Mouse (Mus musculus) CH12.LX (cell line): Measurements from ENCODE around the gene Slx4ip. TPM values are rescaled to one million over a fixed set of nuclear protein-coding genes. Genes with fewer than 3 reads are reported as not detected.

Experiments
- DNase-seq: peaks from one replicate; pipeline ENCODE4 v3.0.0-alpha.2; 2013; ENCODE audit errors: extremely low read depth
- H3K27ac ChIP-seq: 2 replicates; pipeline ENCODE4 v1.5.1; 2012; ENCODE audit warnings: low read depth, mild to moderate bottlenecking, control low read depth, moderate library complexity; ENCODE audit not compliant: insufficient read depth
- H3K27me3 ChIP-seq: replicated peaks from 2 replicates; pipeline ENCODE3; 2012; ENCODE audit warnings: inconsistent platforms
- H3K36me3 ChIP-seq, 2 experiments: replicated peaks in 1 of 2; 2 replicates each; pipeline versions ENCODE3 to v1.6.1; 2012; ENCODE audit warnings: inconsistent platforms in 1 of 2, low read length in 1 of 2, mild to moderate bottlenecking in 1 of 2, mixed read lengths in 1 of 2, moderate library complexity in 1 of 2; ENCODE audit not compliant: control insufficient read depth in 1 of 2, insufficient read depth in 1 of 2
- H3K4me1 ChIP-seq, 2 experiments: 2 replicates each; pipeline ENCODE4 v1.6.1; 2012; ENCODE audit warnings: inconsistent platforms in 1 of 2, moderate library complexity in 1 of 2; ENCODE audit not compliant: insufficient read depth in 2 of 2, control insufficient read depth in 1 of 2
- H3K4me2 ChIP-seq: 2 replicates; pipeline ENCODE4 v1.6.1; 2012; ENCODE audit warnings: low read depth, mild to moderate bottlenecking, control low read depth; ENCODE audit not compliant: poor library complexity, insufficient read depth, severe bottlenecking
- H3K4me3 ChIP-seq, 3 experiments: fragments of 150-350 bp in 1 of 3; sonication (generic) in 1 of 3; replicated peaks in 1 of 3; 2 replicates each; pipeline versions ENCODE3 to v1.5.1; 2011 to 2012; ENCODE audit warnings: low read depth in 2 of 3, low read length in 2 of 3, mild to moderate bottlenecking in 2 of 3, moderate library complexity in 2 of 3, control low read depth in 1 of 3, improper control_type of control experiment in 1 of 3, inconsistent platforms in 1 of 3, mixed read lengths in 1 of 3; ENCODE audit not compliant: poor library complexity in 1 of 3
- H3K79me2 ChIP-seq: replicated peaks from 2 replicates; pipeline ENCODE4 v1.6.1; 2012; ENCODE audit warnings: mild to moderate bottlenecking, moderate library complexity; ENCODE audit not compliant: control insufficient read depth, poor library complexity, insufficient read depth, severe bottlenecking; ENCODE audit errors: extremely low read depth
- H3K9ac ChIP-seq: 2 replicates; pipeline ENCODE4 v1.6.1; 2012; ENCODE audit warnings: low read depth, mild to moderate bottlenecking, control low read depth, moderate library complexity; ENCODE audit not compliant: insufficient read depth
- H3K9me3 ChIP-seq: replicated peaks from 2 replicates; pipeline ENCODE3; 2012; ENCODE audit warnings: low read length, inconsistent platforms, mixed read lengths
- CHD1 ChIP-seq: IDR thresholded peaks from 2 replicates; pipeline ENCODE4 v1.6.1; 2012; ENCODE audit warnings: low read depth, low read length, improper control_type of control experiment, inconsistent platforms
- CTCF ChIP-seq, 2 experiments: IDR thresholded peaks in 1 of 2; conservative IDR thresholded peaks in 1 of 2; 2 replicates each; pipeline ENCODE4 v1.5.1; 2011 to 2012; ENCODE audit warnings: low read depth in 2 of 2, low read length in 2 of 2, improper control_type of control experiment in 1 of 2, inconsistent platforms in 1 of 2, mild to moderate bottlenecking in 1 of 2, moderate library complexity in 1 of 2
- ELF1 ChIP-seq: IDR thresholded peaks from 2 replicates; pipeline ENCODE4 v1.6.1; 2014; ENCODE audit warnings: low read depth, mild to moderate bottlenecking, inconsistent platforms, low read length, improper control_type of control experiment
- ETS1 ChIP-seq: conservative IDR thresholded peaks from 2 replicates; pipeline ENCODE4 v1.6.1; 2012; ENCODE audit warnings: low read depth, mild to moderate bottlenecking, inconsistent platforms, low read length, improper control_type of control experiment, moderate library complexity
- GABPA ChIP-seq: IDR thresholded peaks from 2 replicates; pipeline ENCODE4 v1.6.1; 2012; ENCODE audit warnings: low read depth, low read length, improper control_type of control experiment, inconsistent platforms; ENCODE audit not compliant: insufficient replicate concordance
- HCFC1 ChIP-seq: IDR thresholded peaks from 2 replicates; pipeline ENCODE4 v1.6.1; 2012; ENCODE audit warnings: low read depth, mild to moderate bottlenecking, inconsistent platforms, low read length, improper control_type of control experiment
- IRF4 ChIP-seq: IDR thresholded peaks from 2 replicates; pipeline ENCODE4 v1.6.1; 2014; ENCODE audit warnings: low read depth, mild to moderate bottlenecking, inconsistent platforms, low read length, improper control_type of control experiment
- JUN ChIP-seq: IDR thresholded peaks from 2 replicates; pipeline ENCODE4 v1.6.1; 2011; ENCODE audit warnings: low read depth, mild to moderate bottlenecking, low read length, improper control_type of control experiment, moderate library complexity; ENCODE audit not compliant: insufficient read depth
- JUND ChIP-seq: conservative IDR thresholded peaks from 2 replicates; pipeline ENCODE4 v1.6.1; 2011; ENCODE audit warnings: low read depth, low read length, improper control_type of control experiment
- MAX ChIP-seq: IDR thresholded peaks from 2 replicates; pipeline ENCODE4 v1.6.1; 2011; ENCODE audit warnings: low read length, improper control_type of control experiment
- MEF2A ChIP-seq: IDR thresholded peaks from 2 replicates; pipeline ENCODE4 v1.6.1; 2014; ENCODE audit warnings: low read depth, mild to moderate bottlenecking, inconsistent platforms, low read length, improper control_type of control experiment, borderline replicate concordance
- MXI1 ChIP-seq: IDR thresholded peaks from 2 replicates; pipeline ENCODE4 v1.6.1; 2011; ENCODE audit warnings: mild to moderate bottlenecking, low read depth, low read length, improper control_type of control experiment
- MYC ChIP-seq: IDR thresholded peaks from 2 replicates; pipeline ENCODE4 v1.6.1; 2011; ENCODE audit warnings: low read depth, mild to moderate bottlenecking, improper control_type of control experiment, low read length
- NELFE ChIP-seq: IDR thresholded peaks from 2 replicates; pipeline ENCODE4 v1.6.1; 2011; ENCODE audit warnings: low read depth, low read length, improper control_type of control experiment
- POLR2A ChIP-seq: IDR thresholded peaks from 2 replicates; pipeline ENCODE4 v1.6.1; 2011; ENCODE audit warnings: low read depth, mild to moderate bottlenecking, improper control_type of control experiment, low read length
- POLR2AphosphoS2 ChIP-seq: IDR thresholded peaks from 2 replicates; pipeline ENCODE4 v1.6.1; 2011; ENCODE audit warnings: low read depth, low read length, improper control_type of control experiment
- RAD21 ChIP-seq: IDR thresholded peaks from 2 replicates; pipeline ENCODE4 v1.6.1; 2011; ENCODE audit warnings: low read depth, mild to moderate bottlenecking, low read length, improper control_type of control experiment, moderate library complexity
- UBTF ChIP-seq: IDR thresholded peaks from 2 replicates; pipeline ENCODE4 v1.6.1; 2012; ENCODE audit warnings: low read depth, mild to moderate bottlenecking, inconsistent platforms, low read length, improper control_type of control experiment, moderate library complexity
- USF1 ChIP-seq: IDR thresholded peaks from 2 replicates; pipeline ENCODE4 v1.6.1; 2014; ENCODE audit warnings: low read depth, mild to moderate bottlenecking, inconsistent platforms, low read length, improper control_type of control experiment
- USF2 ChIP-seq: conservative IDR thresholded peaks from 2 replicates; pipeline ENCODE4 v1.6.1; 2011; ENCODE audit warnings: low read depth, low read length, improper control_type of control experiment
- ZC3H11A ChIP-seq: IDR thresholded peaks from 2 replicates; pipeline ENCODE4 v1.6.1; 2012; ENCODE audit warnings: low read depth, mild to moderate bottlenecking, inconsistent platforms, low read length, improper control_type of control experiment
- ZKSCAN1 ChIP-seq: IDR thresholded peaks from 2 replicates; pipeline ENCODE4 v1.6.1; 2012; ENCODE audit warnings: low read depth, inconsistent platforms, low read length, improper control_type of control experiment, borderline replicate concordance
- ZNF384 ChIP-seq: IDR thresholded peaks from 2 replicates; pipeline ENCODE4 v1.6.1; 2012; ENCODE audit warnings: low read depth, low read length, improper control_type of control experiment, inconsistent platforms
- dilution Hi-C: fragments of 300-500 bp; cut with MboI; formaldehyde crosslinking; loops from 2 replicates; pipeline ENCODE4 v1.14.3; 2020; ENCODE audit warnings: low sequenced_read_pairs; ENCODE audit not compliant: extremely low pct_unique_long_range_greater_than_20kb, extremely low pct_ligation_motif_present
- in situ Hi-C: fragments of 300-500 bp; cut with MboI; formaldehyde crosslinking; loops from 3 replicates; pipeline ENCODE4 v1.14.3; 2019; ENCODE audit warnings: low sequenced_read_pairs, low pct_ligation_motif_present, low pct_unique_long_range_greater_than_20kb, mixed read lengths
- polyA plus RNA-seq: library from polyadenylated mRNA; unstranded; fragments of >175 nt; gene quantifications from 2 replicates; pipeline ENCODE4 v1.2.1, GENCODE M21; 2012; ENCODE audit warnings: low read depth; ENCODE audit not compliant: insufficient read length
- total RNA-seq, 2 experiments: library from RNA; depleted of rRNA; stranded (reverse); fragments of 300-350 nt in 1 of 2; fragments of >200 nt in 1 of 2; gene quantifications; 2 replicates each; pipeline ENCODE4 v1.2.3; 2012 to 2014

The Slx4ip gene
- total and polyA plus RNA-seq, 3 experiments: 4.1 to 6.7 (median 4.7) TPM

GRCm38 (mm10) chr2:137006656-137007055, 115.6 kb downstream of the Slx4ip start:
- no peak overlapping the region for H3K4me2 ChIP-seq

GRCm38 (mm10) chr2:137011980-137012379, 121.0 kb downstream of the Slx4ip start:
- dilution Hi-C loops: no loop called here
- H3K9me3 ChIP-seq: no peaks in the 10 kb centered on the region
- H3K4me2 ChIP-seq: no peak overlapping the region
- TF ChIP-seq UBTF (no peak), ZKSCAN1 (no peak)
- in situ Hi-C loops: no loop called here
- H3K27me3 ChIP-seq: no peaks in the 10 kb centered on the region
- no peaks in the 10 kb centered on the region for H3K79me2 ChIP-seq
- H3K36me3 ChIP-seq: peaks cover 0 to 16% of the 10 kb centered on the region in 2 experiments
- H3K9ac ChIP-seq: no peak overlapping the region
- DNase-seq: no peak
- no peak overlapping the region for H3K4me3 ChIP-seq
- no peak overlapping the region for H3K27ac ChIP-seq
- H3K4me1 ChIP-seq: peaks cover 0 to 9% of the 10 kb centered on the region in 2 experiments; a peak in 2 of 4 replicates

More at GRCm38 (mm10) chr2:137006656-137007055, 115.6 kb downstream of the Slx4ip start:
- Histone ChIP-seq H3K27ac (no peak overlapping the region), H3K4me1 (peaks cover 0 to 2% of the 10 kb centered on the region in 2 experiments; a peak in 1 of 4 replicates), H3K4me3 (no peak overlapping the region), H3K27me3 (no peaks in the 10 kb centered on the region), H3K36me3 (peaks cover 0 to 23% of the 10 kb centered on the region in 2 experiments), H3K9me3 (no peaks in the 10 kb centered on the region), H3K9ac (no peak overlapping the region), H3K79me2 (no peaks in the 10 kb centered on the region)
- DNase-seq: no peak
- TF ChIP-seq JUND: no peak
- no peak for TF ChIP-seq MYC
- TF ChIP-seq USF2: no peak
- no peak for TF ChIP-seq HCFC1
- TF ChIP-seq CHD1: no peak
- no peak for TF ChIP-seq MEF2A
- dilution Hi-C loops: no loop called here
- in situ Hi-C loops: no loop called here

GRCm38 (mm10) chr2:137013151-137013550, 122.1 kb downstream of the Slx4ip start:
- DNase-seq: no peak
- H3K4me1 ChIP-seq: peaks cover 0 to 12% of the 10 kb centered on the region in 2 experiments; a peak in 2 of 4 replicates
- no peak overlapping the region for H3K4me2 ChIP-seq
- peaks cover 0 to 18% of the 10 kb centered on the region in 2 experiments for H3K36me3 ChIP-seq
- TF ChIP-seq MXI1: no peak
- TF ChIP-seq NELFE: no peak
- TF ChIP-seq UBTF: no peak
- TF ChIP-seq POLR2AphosphoS2: no peak
- no peak for TF ChIP-seq MAX
- no peak for TF ChIP-seq USF2
- TF ChIP-seq ZNF384: no peak
- TF ChIP-seq ELF1: no peak
- TF ChIP-seq IRF4: no peak
- TF ChIP-seq GABPA: no peak
- TF ChIP-seq JUN: no peak
- TF ChIP-seq MYC: no peak
- no peak for TF ChIP-seq CTCF (conservative IDR thresholded peaks at IDR 0.05 in 1 of 2, IDR thresholded peaks at IDR 0.05 in 1 of 2; ENCODE audit: low read depth in 2 of 2, low read length in 2 of 2)
- no peak for TF ChIP-seq USF1
- no peak for TF ChIP-seq RAD21
- TF ChIP-seq ETS1: no peak
- TF ChIP-seq ZC3H11A: no peak
- TF ChIP-seq POLR2A: no peak
- TF ChIP-seq, all 38 proteins: peak for 0
- H3K79me2 ChIP-seq: no peaks in the 10 kb centered on the region
- dilution Hi-C loops: no loop called here
- no peaks in the 10 kb centered on the region for H3K9me3 ChIP-seq
- no peaks in the 10 kb centered on the region for H3K27me3 ChIP-seq
- H3K4me3 ChIP-seq: no peak overlapping the region
- in situ Hi-C loops: no loop called here
- H3K27ac ChIP-seq: no peak overlapping the region
- H3K9ac ChIP-seq: no peak overlapping the region
